Mouse (Mus musculus) lung, postnatal 10 days (tissue): ENCODE results near the gene Olfr1271.
"Not testable (repeated sequence)": the region's sequence is repeated elsewhere in the genome, so short reads cannot be mapped to it uniquely, and the experiment has no call there.

ENCODE experiments used
- DNase-seq: peaks from one replicate; pipeline ENCODE4 v3.0.0; 2021

Olfr1271 gene

GRCm38 (mm10) chr2:90270932-90271331 is at the start of gene Olfr1271:
Gene Olfr1271, minus strand, starts transcription at chr2:90271032.
- no peak for DNase-seq

- DNase-seq = no peak
Observed at GRCm38 (mm10) chr2:90292741-90293140, 21.9 kb upstream of the Olfr1271 start, which contains the start of gene Olfr1272. Gene Olfr1272, minus strand, starts transcription at chr2:90292841.

GRCm38 (mm10) chr2:90257492-90257891 is 13.3 kb downstream of the Olfr1271 start, which contains the start of gene Olfr142:
Gene Olfr142, minus strand, starts transcription at chr2:90257592.
- no peak for DNase-seq

GRCm38 (mm10) chr2:90224393-90224792 is 46.4 kb downstream of the Olfr1271 start, which contains the start of gene Olfr1506:
Gene Olfr1506, minus strand, starts transcription at chr2:90224493.
- not testable (repeated sequence) for DNase-seq
